Comparison of ENCODE assay signal across 8 mouse cellular contexts in genomic region chr19:32755104-32755791, GRCm38 (mm10). TPM values are rescaled to one million over a fixed set of nuclear protein-coding genes. Genes with fewer than 3 reads are reported as not detected.
A peak's percentile ranks its signal among the peaks of the same experiment; 100 is the strongest.
DNase-seq lines count a peak whose midpoint lies in the region; ATAC-seq and TF ChIP-seq lines count a peak whose summit lies in the region.

No protein-coding gene starts in this region.

- H3K9ac ChIP-seq in intestine, embryonic 16.5 days (ENCODE audit: low read depth, low read length), result peak overlapping the region; percentile 90
- peak overlapping the region; percentile 99 for H3K9ac ChIP-seq in neural tube, embryonic 12.5 days

- 28% methylated on average over 12 of the region's 12 CpGs for WGBS in thymus, adult 2 months
- 8% methylated on average over 12 of the region's 12 CpGs for WGBS in intestine, embryonic 16.5 days
- 4% methylated on average over 12 of the region's 12 CpGs for WGBS in neural tube, embryonic 12.5 days

- no peak for ATAC-seq in intestine, embryonic 16.5 days
- ATAC-seq in neural tube, embryonic 12.5 days (ENCODE audit: low FRiP score, low read depth), result no peak
- ATAC-seq in megakaryocyte progenitor cell, adult 5-6 weeks (replicated peaks; ENCODE audit: poor library complexity), result no peak

- no peak for TF ChIP-seq POLR2A in thymus, adult 2 months (IDR thresholded peaks at IDR 0.05; ENCODE audit: control insufficient read depth, extremely low read depth, insufficient read depth, low read length, poor library complexity)

- H3K27me3 ChIP-seq in thymus, adult 2 months (ENCODE audit: control insufficient read depth, insufficient read depth, low read length), result no peaks in the 10 kb centered on the region
- no peaks in the 10 kb centered on the region for H3K27me3 ChIP-seq in intestine, embryonic 16.5 days (replicated peaks; ENCODE audit: control insufficient read depth, insufficient read depth, low read length)
- H3K27me3 ChIP-seq in neural tube, embryonic 12.5 days (replicated peaks), result 0 out of 2 replicates have a peak, but pooled peaks cover 2% of the 10 kb centered on the region

- H3K27ac ChIP-seq in thymus, adult 2 months (ENCODE audit: control insufficient read depth, insufficient read depth, low read length), result peak overlapping the region; percentile 87
- peak overlapping the region; percentile 99 for H3K27ac ChIP-seq in intestine, embryonic 16.5 days (ENCODE audit: low read length)
- peak overlapping the region; percentile 68; the same call in 1 of the 2 replicates for H3K27ac ChIP-seq in neural tube, embryonic 12.5 days

- no peak for TF ChIP-seq CTCF in thymus, adult 2 months (IDR thresholded peaks at IDR 0.05; ENCODE audit: borderline replicate concordance, control insufficient read depth, extremely low read depth, insufficient read depth, low read length, poor library complexity)

- peak overlapping the region; percentile 90 for H3K4me2 ChIP-seq in intestine, embryonic 16.5 days (ENCODE audit: low read depth, low read length)
- peak overlapping the region; percentile 89 for H3K4me2 ChIP-seq in neural tube, embryonic 12.5 days (replicated peaks)

- peaks cover 9% of the 10 kb centered on the region for H3K4me1 ChIP-seq in thymus, adult 2 months (replicated peaks; ENCODE audit: control insufficient read depth, insufficient read depth, low read length)
- 0 out of 2 replicates have a peak, but pooled peaks cover 4% of the 10 kb centered on the region for H3K4me1 ChIP-seq in intestine, embryonic 16.5 days (ENCODE audit: control insufficient read depth, insufficient read depth, low read length)
- H3K4me1 ChIP-seq in neural tube, embryonic 12.5 days, result peaks cover 19% of the 10 kb centered on the region; the same call in 1 of the 2 replicates

- no peaks in the 10 kb centered on the region for H3K36me3 ChIP-seq in thymus, adult 2 months (ENCODE audit: control insufficient read depth, insufficient read depth, low read length)
- H3K36me3 ChIP-seq in intestine, embryonic 16.5 days (ENCODE audit: control insufficient read depth, insufficient read depth, low read length), result no peaks in the 10 kb centered on the region
- no peaks in the 10 kb centered on the region for H3K36me3 ChIP-seq in neural tube, embryonic 12.5 days

- peak overlapping the region; percentile 78 for H3K4me3 ChIP-seq in thymus, adult 2 months (ENCODE audit: control insufficient read depth, insufficient read depth, low read length)
- H3K4me3 ChIP-seq in intestine, embryonic 16.5 days (ENCODE audit: low read length), result peak overlapping the region; percentile 100
- H3K4me3 ChIP-seq in neural tube, embryonic 12.5 days, result peak overlapping the region; percentile 98

- no peaks in the 10 kb centered on the region for H3K9me3 ChIP-seq in intestine, embryonic 16.5 days (ENCODE audit: control insufficient read depth, low read length)
- H3K9me3 ChIP-seq in neural tube, embryonic 12.5 days, result no peaks in the 10 kb centered on the region

- peak; percentile 9 for DNase-seq in adrenal gland, adult 2 months
- no peak for DNase-seq in adrenal gland, postnatal 4 days (ENCODE audit: low spot score in 2 of 2)
- no peak for DNase-seq in thymus, adult 2 months
- DNase-seq in thymus, postnatal 14 days, result no peak
- no peak for DNase-seq in adrenal gland, postnatal 25 days

RNA-seq across cellular contexts. Expression of gene Pten, which starts 2.0 kb away (rescaled TPM):
- total RNA-seq in adrenal gland, adult 2 months (2021), result 10 to 100 TPM; 71.3 to 76.2 TPM
- polyA plus RNA-seq in adrenal gland, adult 2 months (2012; rRNA removed), result 25.5 and 38.3 TPM in 2 replicates
- 10 to 100 TPM; 65.8 to 67.6 TPM for total RNA-seq in adrenal gland, postnatal 4 days (2021)
- 37.0 and 55.1 TPM in 2 replicates for polyA plus RNA-seq in thymus, adult 2 months (2012; rRNA removed)
- 7.1 and 7.6 TPM in 2 replicates for polyA plus RNA-seq in intestine, embryonic 16.5 days (2015; fragmentation: Nextera tagmentation; extraction: Ambion mirVana)
- polyA plus RNA-seq in neural tube, embryonic 12.5 days (2016; fragmentation: Nextera tagmentation; extraction: Ambion mirVana), result 11.7 and 12.2 TPM in 2 replicates
- 71.8 and 78.0 TPM in 2 replicates for total RNA-seq in adrenal gland, postnatal 25 days (2021)
- total RNA-seq in megakaryocyte progenitor cell, adult 5-6 weeks (2015), result 97.4 and 97.8 TPM in 2 replicates
- total RNA-seq in megakaryocyte progenitor cell, adult 5-6 weeks (2017), result 92.9 and 97.4 TPM in 2 replicates

RNA-seq across cellular contexts. Expression of gene Atad1, which starts 15.7 kb away (rescaled TPM):
- total RNA-seq in adrenal gland, adult 2 months (2021), result 10 to 100 TPM; 79.1 to 86.3 TPM
- polyA plus RNA-seq in adrenal gland, adult 2 months (2012; rRNA removed), result 1.6 and 2.0 TPM in 2 replicates
- total RNA-seq in adrenal gland, postnatal 4 days (2021), result 10 to 100 TPM; 70.7 to 72.4 TPM
- 13.6 and 17.7 TPM in 2 replicates for polyA plus RNA-seq in thymus, adult 2 months (2012; rRNA removed)
- 73.1 and 77.4 TPM in 2 replicates for polyA plus RNA-seq in intestine, embryonic 16.5 days (2015; fragmentation: Nextera tagmentation; extraction: Ambion mirVana)
- polyA plus RNA-seq in neural tube, embryonic 12.5 days (2016; fragmentation: Nextera tagmentation; extraction: Ambion mirVana), result 97.0 and 101 TPM in 2 replicates
- 74.5 and 83.5 TPM in 2 replicates for total RNA-seq in adrenal gland, postnatal 25 days (2021)
- 88.9 and 89.5 TPM in 2 replicates for total RNA-seq in megakaryocyte progenitor cell, adult 5-6 weeks (2015)
- total RNA-seq in megakaryocyte progenitor cell, adult 5-6 weeks (2017), result 64.2 and 68.4 TPM in 2 replicates
